Comparison of ENCODE assay signal across 8 mouse cellular contexts in genomic region chr10:44459321-44460000, GRCm38 (mm10).
DNase-seq lines count a peak whose midpoint lies in the region; ATAC-seq and TF ChIP-seq lines count a peak whose summit lies in the region.

No protein-coding gene starts in this region.

- 9% methylated on average over 11 of the region's 11 CpGs for WGBS in embryonic facial prominence, embryonic 15.5 days
- 15% methylated on average over 11 of the region's 11 CpGs for whole genome bisulfite sequencing in intestine, embryonic 16.5 days
- WGBS in midbrain, postnatal 0 days = 10% methylated on average over 11 of the region's 11 CpGs

- peak; percentile 33 for DNase-seq in heart, adult 8-10 months (ENCODE audit: low spot score)
- DNase-seq in heart, postnatal 25 days (ENCODE audit: low spot score) = no peak
- no peak for DNase-seq in midbrain, postnatal 0 days (ENCODE audit: low spot score)
- DNase-seq in testis, postnatal 10 days (ENCODE audit: low spot score) = no peak
- no peak for DNase-seq in layer of hippocampus, adult 18-20 months (ENCODE audit: low spot score in 2 of 2)
- no peak for DNase-seq in left cerebral cortex, postnatal 36 days (ENCODE audit: low spot score in 2 of 2)

- H3K4me1 ChIP-seq in embryonic facial prominence, embryonic 15.5 days = peaks cover 22% of the 10 kb centered on the region
- peaks cover 16% of the 10 kb centered on the region for H3K4me1 ChIP-seq in intestine, embryonic 16.5 days (ENCODE audit: control insufficient read depth, insufficient read depth, low read length)
- no peaks in the 10 kb centered on the region for H3K4me1 ChIP-seq in midbrain, postnatal 0 days (ENCODE audit: insufficient read depth, low read length)

- H3K9me3 ChIP-seq in embryonic facial prominence, embryonic 15.5 days (replicated peaks) = no peaks in the 10 kb centered on the region
- no peaks in the 10 kb centered on the region for H3K9me3 ChIP-seq in intestine, embryonic 16.5 days (ENCODE audit: control insufficient read depth, low read length)
- H3K9me3 ChIP-seq in midbrain, postnatal 0 days (ENCODE audit: low read length) = no peaks in the 10 kb centered on the region

- intact Hi-C loops in heart, postnatal 25 days (cut with DNase I) = loop anchor here (2.0 to 5.0 kb wide), 4 partner anchors 69 to 588 kb away; partner anchors contain the start of gene Prdm1
- intact Hi-C loops in left cerebral cortex, postnatal 36 days (cut with DNase I) = loop anchor here (2.0 to 5.0 kb wide), 4 partner anchors 69 to 588 kb away; partner anchors contain the start of gene Prdm1

- ATAC-seq in embryonic facial prominence, embryonic 15.5 days (ENCODE audit: insufficient number of reproducible peaks, low FRiP score, low TSS enrichment, low read depth) = no peak
- no peak for ATAC-seq in intestine, embryonic 16.5 days
- ATAC-seq in midbrain, postnatal 0 days (ENCODE audit: low FRiP score) = no peak

- peak overlapping the region; percentile 67 for H3K27ac ChIP-seq in embryonic facial prominence, embryonic 15.5 days (replicated peaks)
- peak overlapping the region; percentile 79 for H3K27ac ChIP-seq in intestine, embryonic 16.5 days (ENCODE audit: low read length)
- no peak overlapping the region for H3K27ac ChIP-seq in midbrain, postnatal 0 days (ENCODE audit: low read depth, low read length)

- H3K27me3 ChIP-seq in embryonic facial prominence, embryonic 15.5 days = peaks cover 18% of the 10 kb centered on the region
- H3K27me3 ChIP-seq in intestine, embryonic 16.5 days (replicated peaks; ENCODE audit: control insufficient read depth, insufficient read depth, low read length) = no peaks in the 10 kb centered on the region
- H3K27me3 ChIP-seq in midbrain, postnatal 0 days (ENCODE audit: insufficient read depth, low read length) = peaks cover 20% of the 10 kb centered on the region

- peak overlapping the region; percentile 94 for H3K4me2 ChIP-seq in embryonic facial prominence, embryonic 15.5 days (replicated peaks)
- H3K4me2 ChIP-seq in intestine, embryonic 16.5 days (ENCODE audit: low read depth, low read length) = peak overlapping the region; percentile 73
- peak overlapping the region; percentile 93 for H3K4me2 ChIP-seq in midbrain, postnatal 0 days (ENCODE audit: low read depth, low read length, poor library complexity, severe bottlenecking)

- H3K9ac ChIP-seq in embryonic facial prominence, embryonic 15.5 days = no peak overlapping the region
- H3K9ac ChIP-seq in intestine, embryonic 16.5 days (ENCODE audit: low read depth, low read length) = peak overlapping the region; percentile 73
- H3K9ac ChIP-seq in midbrain, postnatal 0 days (replicated peaks; ENCODE audit: low read length, poor library complexity, severe bottlenecking) = no peak overlapping the region

- peak overlapping the region; percentile 58 for H3K4me3 ChIP-seq in embryonic facial prominence, embryonic 15.5 days (replicated peaks)
- peak overlapping the region; percentile 56 for H3K4me3 ChIP-seq in intestine, embryonic 16.5 days (ENCODE audit: low read length)
- H3K4me3 ChIP-seq in midbrain, postnatal 0 days (ENCODE audit: low read depth, low read length) = peak overlapping the region; percentile 41

- no peak for TF ChIP-seq CTCF in midbrain, postnatal 0 days (IDR thresholded peaks at IDR 0.05)

- no peaks in the 10 kb centered on the region for H3K36me3 ChIP-seq in embryonic facial prominence, embryonic 15.5 days
- H3K36me3 ChIP-seq in intestine, embryonic 16.5 days (ENCODE audit: control insufficient read depth, insufficient read depth, low read length) = no peaks in the 10 kb centered on the region
- H3K36me3 ChIP-seq in midbrain, postnatal 0 days (ENCODE audit: insufficient read depth, low read length) = no peaks in the 10 kb centered on the region
